Mouse (Mus musculus) ovary, postnatal 10 days (tissue): Measurements from ENCODE around the gene Golgb1.

Experiments
- DNase-seq: peaks from one replicate; pipeline ENCODE4 v3.0.0; 2022; ENCODE audit warnings: low spot score

Gene Golgb1

GRCm38 (mm10) chr16:36943591-36943990 lies 68.7 kb downstream of the Golgb1 start:
- DNase-seq = no peak

- DNase-seq = no peak
These were observed 70.0 kb downstream of the Golgb1 start for GRCm38 (mm10) chr16:36944895-36945424.

- DNase-seq = no peak
These were observed 71.7 kb downstream of the Golgb1 start for GRCm38 (mm10) chr16:36946459-36947159.

DNA sequence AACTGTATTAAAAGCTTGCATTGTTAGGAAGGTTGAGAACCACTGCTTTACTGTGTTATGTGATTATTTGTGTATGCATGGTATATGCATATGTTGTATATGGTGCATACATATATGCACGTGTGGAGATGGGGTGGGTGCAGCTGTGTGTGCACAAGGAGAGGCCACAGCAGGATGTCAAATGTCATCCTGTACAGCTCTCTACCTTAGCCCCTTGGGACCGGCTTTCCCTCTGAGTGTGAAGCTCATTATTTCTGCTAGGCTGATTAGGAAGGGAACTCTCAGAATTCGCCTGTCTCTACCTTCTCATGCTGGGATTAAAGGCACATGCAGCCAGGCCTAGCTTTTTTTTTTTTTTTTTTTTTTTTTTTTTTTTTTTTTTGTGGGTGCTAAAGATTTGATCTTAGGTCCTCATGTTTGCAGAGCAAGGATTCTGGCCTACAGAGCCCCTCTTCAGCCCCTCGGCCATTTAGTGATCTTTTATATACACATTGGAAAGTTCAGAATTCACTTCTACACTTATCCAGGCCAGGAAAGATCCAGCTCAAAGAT lies 72.8 kb downstream of the Golgb1 start:
- DNase-seq = no peak

GRCm38 (mm10) chr16:36949614-36950336 lies 74.8 kb downstream of the Golgb1 start:
- DNase-seq = no peak

- no peak for DNase-seq
These were observed 76.1 kb downstream of the Golgb1 start for GRCm38 (mm10) chr16:36951029-36951428.

DNA sequence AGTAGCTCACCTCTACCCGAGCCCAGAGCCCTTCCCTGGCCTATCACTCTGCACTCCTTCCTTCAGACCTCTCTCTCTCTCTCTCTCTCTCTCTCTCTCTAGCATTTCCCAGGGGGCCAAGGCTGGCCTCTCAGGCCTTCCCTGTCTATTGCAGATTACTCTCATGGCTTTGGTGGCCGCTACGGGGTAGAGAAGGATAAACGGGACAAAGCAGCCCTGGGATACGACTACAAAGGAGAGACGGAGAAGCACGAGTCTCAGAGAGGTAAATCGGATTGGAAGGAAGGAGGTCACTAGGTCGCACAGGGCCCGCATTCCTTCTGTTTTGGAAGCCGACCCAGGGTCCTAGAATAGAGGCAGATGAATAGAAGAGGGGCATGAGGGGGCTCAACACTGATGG lies 80.2 kb downstream of the Golgb1 start:
- DNase-seq = no peak

DNA sequence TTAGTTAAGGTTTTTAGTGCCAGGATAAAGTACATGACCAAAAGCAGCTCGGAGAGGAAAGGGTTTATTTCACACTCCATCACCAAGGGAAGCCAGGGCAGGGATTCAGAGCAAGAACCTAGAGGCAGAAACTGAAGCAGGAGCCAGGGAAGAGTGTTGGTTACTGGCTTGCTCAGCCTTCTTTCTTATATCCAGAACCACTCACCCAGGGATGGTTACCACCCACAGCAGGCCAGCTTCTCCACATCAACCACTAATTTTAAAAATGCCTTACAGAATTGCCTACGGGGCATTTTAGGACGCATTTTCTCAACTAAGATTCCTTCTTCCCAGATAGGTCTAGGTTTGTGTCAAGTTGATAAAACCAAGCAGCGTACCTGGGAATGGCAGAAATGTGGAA lies 88.5 kb downstream of the Golgb1 start:
- no peak for DNase-seq

DNA sequence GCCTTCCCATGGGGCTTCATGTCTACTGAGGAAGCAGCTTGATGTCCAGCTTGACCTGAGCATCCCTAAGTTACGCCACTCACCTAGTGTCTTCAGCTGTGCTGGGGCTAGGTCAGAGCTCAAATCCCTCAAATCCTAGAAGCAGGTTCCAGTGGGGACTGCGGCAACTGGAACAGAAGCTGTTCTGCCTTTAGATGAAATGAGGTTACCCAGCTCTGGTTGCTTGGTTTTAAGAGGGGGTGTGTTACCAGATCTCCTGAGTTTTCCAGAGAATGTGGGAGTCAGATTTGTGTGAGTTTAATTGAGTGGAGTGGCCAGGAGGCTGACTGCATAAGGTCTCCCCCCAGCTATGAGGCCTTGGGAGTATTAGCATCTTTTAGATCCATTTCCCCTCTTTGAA lies 104.2 kb downstream of the Golgb1 start:
- no peak for DNase-seq
